Mouse (Mus musculus) neural tube, embryonic 10.5 days (tissue): ENCODE results near the gene Fdxr.

ENCODE experiments used
- DNase-seq: peaks from one replicate; pipeline ENCODE4 v3.0.0-alpha.2; 2017; ENCODE audit warnings: low spot score; ENCODE audit errors: extremely low spot score

Gene Fdxr

GRCm38 (mm10) chr11:115290314-115290713 is 13.5 kb upstream of the Fdxr start:
- DNase-seq = no peak

GRCm38 (mm10) chr11:115289885-115290284 is 13.0 kb upstream of the Fdxr start:
- no peak for DNase-seq

- no peak for DNase-seq
Measured at GRCm38 (mm10) chr11:115288305-115288704, 11.5 kb upstream of the Fdxr start.

- no peak for DNase-seq
Measured at GRCm38 (mm10) chr11:115287386-115287785, 10.5 kb upstream of the Fdxr start.

GRCm38 (mm10) chr11:115286201-115286993 is 9.5 kb upstream of the Fdxr start:
- no peak for DNase-seq

- no peak for DNase-seq
Measured at GRCm38 (mm10) chr11:115285282-115285681, 8.4 kb upstream of the Fdxr start.

- no peak for DNase-seq
Measured at GRCm38 (mm10) chr11:115283891-115284620, 7.2 kb upstream of the Fdxr start.

- DNase-seq = no peak
Measured at GRCm38 (mm10) chr11:115283486-115283765, 6.6 kb upstream of the Fdxr start.

GRCm38 (mm10) chr11:115282723-115283485 is 6.1 kb upstream of the Fdxr start:
- no peak for DNase-seq

- no peak for DNase-seq
Measured at GRCm38 (mm10) chr11:115282295-115282694, 5.4 kb upstream of the Fdxr start.

- DNase-seq = no peak
Measured at GRCm38 (mm10) chr11:115279726-115280125, 2.9 kb upstream of the Fdxr start.

GRCm38 (mm10) chr11:115278176-115278575 is 1.3 kb upstream of the Fdxr start:
- no peak for DNase-seq

- no peak for DNase-seq
Measured at GRCm38 (mm10) chr11:115277604-115277975, 740 bp upstream of the Fdxr start.

GRCm38 (mm10) chr11:115275954-115276353 is 896 bp downstream of the Fdxr start:
- no peak for DNase-seq

- DNase-seq = no peak
Measured at GRCm38 (mm10) chr11:115275509-115275908, 1.3 kb downstream of the Fdxr start.

- no peak for DNase-seq
Measured at GRCm38 (mm10) chr11:115274771-115275170, 2.1 kb downstream of the Fdxr start.

- DNase-seq = no peak
Measured at GRCm38 (mm10) chr11:115274178-115274577, 2.7 kb downstream of the Fdxr start.

- DNase-seq = no peak
Measured at GRCm38 (mm10) chr11:115273735-115274134, 3.1 kb downstream of the Fdxr start.

GRCm38 (mm10) chr11:115272894-115273498 is 3.9 kb downstream of the Fdxr start:
- no peak for DNase-seq

- no peak for DNase-seq
Measured at GRCm38 (mm10) chr11:115271481-115271880, 5.4 kb downstream of the Fdxr start.

GRCm38 (mm10) chr11:115271052-115271451 is 5.8 kb downstream of the Fdxr start:
- no peak for DNase-seq
